Mouse (Mus musculus) large intestine, adult 2 months (tissue): ENCODE measurements around the gene Meis2. TPM values are rescaled to one million over a fixed set of nuclear protein-coding genes. Genes with fewer than 3 reads are reported as not detected.

Source experiments
- DNase-seq: peaks from one replicate; pipeline ENCODE4 v3.0.0-alpha.2; 2012; ENCODE audit warnings: low read depth, low spot score
- WGBS: fragments of 180-500 bp; shearing (Covaris S2); methylation state at CpG from one replicate; pipeline ENCODE4 v1.1.7; 2018; 5-methylcytosine and 5-hydroxymethylcytosine counted together
- polyA plus RNA-seq: library from polyadenylated mRNA; depleted of rRNA; stranded (reverse); fragments of >200 nt; gene quantifications from 2 replicates; pipeline ENCODE4 v1.2.3, GENCODE M21; 2012

The Meis2 gene
- polyA plus RNA-seq, 1 experiment: 6.1 TPM

DNA sequence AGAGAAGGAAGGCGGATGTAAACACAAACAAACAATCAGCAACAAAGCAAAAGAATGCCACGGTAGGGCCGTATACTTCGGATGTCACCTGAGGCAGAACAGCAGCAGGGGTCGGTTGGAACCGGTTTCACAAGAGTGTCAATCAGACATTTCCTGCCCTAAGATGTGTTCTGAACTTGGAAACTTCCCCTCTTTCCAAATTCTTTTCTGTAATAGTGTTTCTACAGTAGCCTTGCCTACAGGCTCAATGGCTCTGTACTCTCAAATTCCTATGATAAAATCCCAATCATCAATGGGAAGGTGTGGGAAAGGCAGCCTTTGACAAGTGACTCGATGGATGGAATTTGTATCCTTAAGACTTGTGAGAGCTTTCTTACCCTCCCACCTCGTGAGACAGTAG lies 96.4 kb downstream of the Meis2 start:
- no peak for DNase-seq
- 39% methylated on average over 8 of the region's 8 CpGs for WGBS

- WGBS: 72% methylated on average over 3 of the region's 3 CpGs
- no peak for DNase-seq
These were observed 100.7 kb downstream of the Meis2 start for GRCm38 (mm10) chr2:115964911-115965310.

DNA sequence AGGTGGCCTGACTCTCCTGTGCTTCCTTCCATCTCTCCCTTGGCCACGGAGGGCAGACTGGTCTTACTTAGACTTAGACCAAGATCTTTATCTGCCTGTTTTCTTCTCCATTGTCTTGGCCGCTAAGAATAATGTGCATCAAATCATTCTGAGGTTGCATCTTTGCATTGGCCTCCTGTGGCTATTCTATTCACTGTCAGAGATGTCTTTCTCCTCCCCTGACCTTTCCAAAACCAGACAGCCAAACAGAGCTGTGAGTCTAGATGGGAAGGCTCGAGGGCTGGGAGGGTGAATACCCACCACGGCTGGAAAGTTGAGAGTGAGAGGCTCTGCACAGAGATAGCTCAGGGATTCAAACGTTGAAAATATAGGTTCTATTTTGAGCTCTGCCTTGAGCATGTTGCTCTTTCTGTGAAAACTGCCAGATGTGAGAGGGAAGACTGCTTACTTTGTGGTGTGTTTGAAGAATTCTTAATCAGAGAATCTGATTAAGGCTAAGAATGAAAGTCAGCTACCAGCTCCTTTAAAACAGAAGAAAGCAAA lies 102.3 kb downstream of the Meis2 start:
- WGBS: 40% methylated on average over 5 of the region's 5 CpGs
- DNase-seq: no peak

- WGBS: 82% methylated on average over 3 of the region's 3 CpGs
- no peak for DNase-seq
These were observed 102.9 kb downstream of the Meis2 start for GRCm38 (mm10) chr2:115962728-115963127.

DNA sequence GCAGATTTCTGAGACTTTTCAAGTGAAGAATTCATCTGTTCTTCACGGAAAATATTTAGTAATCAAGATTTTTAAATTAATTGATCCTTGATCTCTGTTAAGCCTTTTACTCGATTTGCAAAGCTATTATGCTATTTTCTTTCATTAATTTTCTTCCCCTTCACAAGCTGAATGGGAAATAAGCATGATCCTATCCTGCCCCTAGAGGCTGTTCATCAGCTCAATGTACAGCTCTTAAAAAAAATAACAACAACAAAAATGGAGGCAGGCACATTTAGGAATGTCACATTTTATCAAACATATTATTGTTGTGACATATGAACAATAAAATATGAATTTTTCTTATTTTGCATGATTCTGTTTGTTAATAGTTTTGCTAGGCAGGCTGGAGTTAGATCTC lies 103.5 kb downstream of the Meis2 start:
- WGBS: 71% methylated on average over 2 of the region's 2 CpGs
- DNase-seq: no peak

DNA sequence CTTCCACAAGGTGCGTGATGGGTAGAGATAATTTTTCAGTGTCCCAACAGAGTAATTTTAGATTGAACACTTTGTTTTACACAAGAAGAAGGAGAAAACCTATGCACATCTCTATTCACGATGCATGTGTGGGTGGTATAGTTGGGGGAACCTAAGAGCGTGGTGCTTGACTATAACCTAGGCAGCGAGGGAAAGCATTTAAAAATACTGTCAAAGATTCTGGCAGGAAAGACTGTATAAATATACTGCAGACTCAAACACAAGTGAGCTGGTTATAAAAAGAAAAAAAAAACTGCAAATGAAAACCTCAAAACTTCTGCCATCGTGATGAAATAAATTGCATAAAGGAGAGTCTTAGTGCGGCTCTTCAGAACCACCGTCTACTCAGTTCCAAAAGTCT lies 105.0 kb downstream of the Meis2 start:
- WGBS: 83% methylated on average over 7 of the region's 7 CpGs
- DNase-seq: no peak

DNA sequence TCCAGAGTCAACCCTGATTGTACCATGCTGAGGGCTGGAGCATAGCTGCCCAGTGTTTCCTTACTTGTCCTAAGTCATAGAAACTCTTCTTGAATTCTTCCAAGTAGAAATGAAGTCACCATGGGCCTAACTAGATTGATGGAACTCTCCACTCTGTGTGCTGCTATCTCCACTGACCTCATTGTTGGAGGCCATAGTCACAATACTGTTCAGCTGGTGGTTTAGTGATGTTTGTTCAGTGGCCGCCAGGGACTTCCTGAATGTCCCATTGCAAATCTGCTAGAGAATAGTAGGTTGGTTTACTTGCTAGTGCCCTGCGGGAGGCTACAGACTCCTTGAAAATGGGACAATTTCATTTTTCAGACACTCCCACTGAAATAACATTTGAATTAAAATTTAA lies 108.9 kb downstream of the Meis2 start:
- 63% methylated on average over 2 of the region's 2 CpGs for WGBS
- DNase-seq: no peak

GRCm38 (mm10) chr2:115950645-115951044 lies 115.0 kb downstream of the Meis2 start:
- 52% methylated on average over 3 of the region's 3 CpGs for WGBS
- DNase-seq: no peak

DNA sequence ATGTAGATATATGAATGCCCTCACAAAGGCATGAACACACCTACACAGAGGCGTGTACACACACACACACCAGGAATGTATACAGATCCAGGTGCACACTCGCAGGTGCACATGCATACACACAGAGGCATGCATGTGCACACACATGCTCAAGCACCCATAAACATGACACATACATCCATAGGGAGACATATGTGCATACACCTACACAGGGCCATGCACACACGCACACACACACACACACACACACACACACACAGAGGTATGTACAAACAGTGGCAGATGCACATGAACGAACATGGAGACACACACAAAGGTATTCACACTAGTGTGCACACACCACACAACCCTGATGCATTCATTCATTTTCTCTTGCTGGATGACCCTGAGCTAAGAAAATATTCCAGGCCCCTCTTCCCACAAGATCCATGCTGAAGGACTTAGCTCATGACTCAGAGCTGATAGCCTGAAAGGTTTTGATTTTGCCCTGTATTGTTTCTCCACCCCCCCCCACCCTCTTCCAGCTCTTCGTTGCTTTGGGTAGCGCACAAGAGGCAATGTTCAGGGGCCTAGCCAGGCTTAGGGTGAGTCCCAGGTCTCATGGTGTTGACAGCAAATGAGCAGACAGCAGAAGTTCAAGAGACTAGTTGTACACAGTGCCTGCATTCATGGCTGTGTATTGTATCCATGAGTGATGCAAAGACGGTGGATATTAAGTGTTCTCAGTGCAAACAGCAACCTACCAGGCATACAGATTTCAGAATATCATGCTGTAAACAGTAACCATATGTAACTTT lies 116.8 kb downstream of the Meis2 start:
- no peak for DNase-seq
- 86% methylated on average over 7 of the region's 7 CpGs for WGBS

DNA sequence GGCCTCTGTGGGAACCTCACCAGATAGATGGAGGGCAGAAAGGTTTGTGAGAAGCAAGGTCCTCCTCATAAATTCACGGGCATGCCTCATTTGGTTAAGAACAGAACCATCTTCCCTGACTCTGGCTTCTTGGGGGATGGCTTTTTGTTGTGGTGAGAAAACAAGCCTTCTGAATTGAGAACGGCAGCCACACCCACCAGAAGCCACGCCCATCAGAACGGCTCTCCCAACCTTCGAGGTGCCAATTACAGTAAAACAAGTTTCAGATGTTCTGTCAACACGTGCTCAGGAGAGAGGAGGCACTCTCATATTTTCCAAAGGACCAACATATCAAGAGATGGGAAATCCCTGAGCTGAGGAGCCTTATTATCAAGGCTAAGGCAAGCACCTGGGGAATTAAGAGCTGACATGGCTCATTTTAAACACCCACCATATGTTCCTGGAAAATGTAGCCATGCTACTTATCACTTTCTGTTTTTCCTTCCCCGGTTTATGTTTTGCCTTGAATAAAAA lies 117.9 kb downstream of the Meis2 start:
- WGBS: 24% methylated on average over 7 of the region's 7 CpGs
- DNase-seq: no peak

GRCm38 (mm10) chr2:115943044-115943443 lies 122.6 kb downstream of the Meis2 start:
- 20% methylated on average over 8 of the region's 8 CpGs for WGBS
- DNase-seq: no peak

DNA sequence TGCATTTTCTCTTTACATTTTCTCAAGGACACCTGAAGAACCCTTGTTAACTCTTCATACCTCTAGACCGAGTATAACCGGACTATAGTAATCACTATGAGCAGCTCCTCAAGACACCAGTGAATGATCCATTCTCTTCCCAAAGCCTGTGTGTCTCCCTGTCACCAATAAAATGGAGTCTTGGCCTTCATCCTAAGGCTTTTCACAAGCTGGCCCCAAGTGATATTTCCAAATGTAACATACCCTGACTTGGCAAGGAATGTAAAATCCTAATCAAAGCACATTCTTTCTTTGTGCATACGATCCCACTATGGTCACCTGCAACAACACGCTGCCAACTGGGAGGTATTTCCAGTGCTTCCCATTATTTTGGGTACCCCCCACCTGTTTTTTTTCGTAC lies 125.8 kb downstream of the Meis2 start:
- WGBS: 81% methylated on average over 5 of the region's 5 CpGs

GRCm38 (mm10) chr2:115938926-115939563 lies 126.6 kb downstream of the Meis2 start:
- WGBS: 59% methylated on average over 8 of the region's 8 CpGs
- no peak for DNase-seq

More for the DNA sequence above, 125.8 kb downstream of the Meis2 start:
- no peak for DNase-seq

GRCm38 (mm10) chr2:115938296-115938695 lies 127.3 kb downstream of the Meis2 start:
- no peak for DNase-seq
- WGBS: 84% methylated on average over 3 of the region's 3 CpGs

DNA sequence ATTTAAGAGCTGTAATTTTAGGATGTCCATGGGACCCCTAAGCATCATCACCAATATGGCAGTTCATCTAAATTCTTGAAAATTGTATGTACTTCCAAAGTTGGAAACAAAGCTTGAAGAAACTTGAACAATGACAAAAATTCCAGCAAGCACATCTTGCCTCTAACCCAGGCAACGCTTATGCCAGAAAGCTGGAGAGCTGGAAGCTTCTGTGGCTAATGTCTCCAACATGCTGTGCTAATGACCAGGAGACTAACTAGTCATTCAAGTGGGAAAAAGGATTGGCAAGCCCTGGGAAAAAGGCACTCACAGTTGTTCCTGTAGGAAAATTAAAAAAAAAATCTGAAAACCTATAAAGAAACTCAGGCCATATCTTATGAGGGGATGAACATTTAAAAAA lies 127.7 kb downstream of the Meis2 start:
- DNase-seq: no peak
- 77% methylated on average over 1 of the region's 1 CpGs for WGBS

- WGBS: 88% methylated on average over 9 of the region's 9 CpGs
- no peak for DNase-seq
These were observed 128.9 kb downstream of the Meis2 start for GRCm38 (mm10) chr2:115936786-115937185.

- 82% methylated on average over 2 of the region's 2 CpGs for WGBS
These were observed 131.3 kb downstream of the Meis2 start for GRCm38 (mm10) chr2:115934299-115934698.

DNA sequence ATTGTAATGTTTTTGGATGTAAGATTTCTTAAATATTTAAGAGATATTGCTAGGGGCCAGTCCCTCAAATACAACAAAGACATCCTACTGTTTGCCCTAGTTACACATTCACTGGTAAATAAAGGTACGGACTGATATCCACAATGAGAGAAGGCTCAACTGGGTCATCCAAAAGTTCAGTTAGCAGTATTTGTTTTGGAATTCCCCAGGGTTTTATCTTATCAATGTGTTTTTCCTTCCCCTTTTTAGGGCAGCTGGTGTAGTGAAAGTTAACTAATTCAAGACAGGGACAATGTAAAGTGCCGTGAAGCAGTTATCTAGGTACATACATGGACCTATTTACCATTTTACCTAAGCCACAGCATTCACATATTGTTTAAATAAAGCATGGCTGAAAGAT lies 132.4 kb downstream of the Meis2 start:
- 29% methylated on average over 2 of the region's 2 CpGs for WGBS
- DNase-seq: no peak

More at GRCm38 (mm10) chr2:115934299-115934698, 131.3 kb downstream of the Meis2 start:
- no peak for DNase-seq

GRCm38 (mm10) chr2:115925744-115926143 lies 139.9 kb downstream of the Meis2 start:
- 83% methylated on average over 3 of the region's 3 CpGs for WGBS

GRCm38 (mm10) chr2:115924472-115924871 lies 141.2 kb downstream of the Meis2 start:
- no peak for DNase-seq
- 71% methylated on average over 6 of the region's 6 CpGs for WGBS

More at GRCm38 (mm10) chr2:115925744-115926143, 139.9 kb downstream of the Meis2 start:
- no peak for DNase-seq

- 61% methylated on average over 6 of the region's 6 CpGs for WGBS
- DNase-seq: no peak
These were observed 142.4 kb downstream of the Meis2 start for GRCm38 (mm10) chr2:115923247-115923646.
